Mouse (Mus musculus) Muller cell, postnatal 12 days (primary cell): ENCODE data around the gene Unc5a.

Experiments
- DNase-seq: peaks from one replicate; pipeline ENCODE4 v3.0.0-alpha.2; 2015; ENCODE audit errors: inconsistent ontology term

Gene Unc5a

GRCm38 (mm10) chr13:55004646-55005045 is 55.4 kb downstream of the Unc5a start:
- DNase-seq = no peak

GRCm38 (mm10) chr13:55005691-55006414 is 56.6 kb downstream of the Unc5a start:
- no peak for DNase-seq

- DNase-seq = no peak
Observed at GRCm38 (mm10) chr13:55006415-55006742, 57.2 kb downstream of the Unc5a start.

GRCm38 (mm10) chr13:55008589-55008988 is 59.4 kb downstream of the Unc5a start:
- DNase-seq = no peak

- DNase-seq = no peak
Observed at GRCm38 (mm10) chr13:55011103-55011502, 61.9 kb downstream of the Unc5a start.

GRCm38 (mm10) chr13:55011981-55012478 is 62.8 kb downstream of the Unc5a start:
- DNase-seq = no peak

- DNase-seq = no peak
Observed at GRCm38 (mm10) chr13:55013702-55014344, 64.6 kb downstream of the Unc5a start.

- no peak for DNase-seq
Observed at GRCm38 (mm10) chr13:55014451-55014850, 65.2 kb downstream of the Unc5a start.

- no peak for DNase-seq
Observed at GRCm38 (mm10) chr13:55017154-55017897, 68.1 kb downstream of the Unc5a start.

GRCm38 (mm10) chr13:55017898-55018599 is 68.8 kb downstream of the Unc5a start:
- DNase-seq = no peak

- no peak for DNase-seq
Observed at GRCm38 (mm10) chr13:55018700-55019099, 69.5 kb downstream of the Unc5a start.

GRCm38 (mm10) chr13:55019181-55019580 is 70.0 kb downstream of the Unc5a start:
- DNase-seq = no peak

- DNase-seq = no peak
Observed at GRCm38 (mm10) chr13:55020051-55020450, 70.8 kb downstream of the Unc5a start.

- no peak for DNase-seq
Observed at GRCm38 (mm10) chr13:55021194-55021779, 72.1 kb downstream of the Unc5a start, which contains the start of gene Hk3. Gene Hk3 (minus strand): TSS chr13:55021385.

- DNase-seq = no peak
Observed at GRCm38 (mm10) chr13:55022256-55022655, 73.0 kb downstream of the Unc5a start.

GRCm38 (mm10) chr13:55022715-55023114 is 73.5 kb downstream of the Unc5a start:
- no peak for DNase-seq

GRCm38 (mm10) chr13:55024215-55024614 is 75.0 kb downstream of the Unc5a start:
- no peak for DNase-seq

GRCm38 (mm10) chr13:55040016-55040415 is 90.8 kb downstream of the Unc5a start:
- no peak for DNase-seq

- DNase-seq = peak; percentile 68
Observed at GRCm38 (mm10) chr13:55047706-55048105, 98.5 kb downstream of the Unc5a start.
